Mouse (Mus musculus): ENCODE data around the gene Krt16. TPM values are rescaled to one million over a fixed set of nuclear protein-coding genes. Genes with fewer than 3 reads are reported as not detected.
"Not testable (repeated sequence)": the region's sequence is repeated elsewhere in the genome, so short reads cannot be mapped to it uniquely, and the experiment has no call there.

Gene Krt16
- total and polyA plus RNA-seq, 3 experiments, result not detected

- no peak overlapping the region for H3K9ac ChIP-seq (ENCODE audit: low read depth, low read length)
- 57% methylated on average over 5 of the region's 5 CpGs for WGBS
- intact Hi-C loops (cut with DNase I), result no loop called here
- no peak overlapping the region for H3K27ac ChIP-seq
- H3K79me2 ChIP-seq (replicated peaks; ENCODE audit: control insufficient read depth, insufficient read depth, low read length), result no peaks in the 10 kb centered on the region
- no peaks in the 10 kb centered on the region for H3K27me3 ChIP-seq (ENCODE audit: control insufficient read depth, insufficient read depth, low read length)
- H3K4me1 ChIP-seq (ENCODE audit: control insufficient read depth, insufficient read depth, low read length), result no peaks in the 10 kb centered on the region
- no peaks in the 10 kb centered on the region for H3K36me3 ChIP-seq (ENCODE audit: control insufficient read depth, insufficient read depth, low read length)
- no peak overlapping the region for H3K4me3 ChIP-seq
- TF ChIP-seq EP300 (IDR thresholded peaks at IDR 0.05; ENCODE audit: insufficient read depth, low read depth, low read length) (no peak), POLR2A (IDR thresholded peaks at IDR 0.05; ENCODE audit: insufficient read depth, low read depth, low read length) (no peak), CTCF (IDR thresholded peaks at IDR 0.05) (no peak)
- DNase-seq, result no peak
Measured at GRCm38 (mm10) chr11:100254360-100255090, 5.8 kb upstream of the Krt16 start.

GRCm38 (mm10) chr11:100246471-100246870 is 2.2 kb downstream of the Krt16 start:
- H3K4me3 ChIP-seq; H3K27me3 ChIP-seq (ENCODE audit: control insufficient read depth, insufficient read depth, low read length); intact Hi-C loops (cut with DNase I); DNase-seq; H3K9ac ChIP-seq (ENCODE audit: low read depth, low read length); H3K79me2 ChIP-seq (replicated peaks; ENCODE audit: control insufficient read depth, insufficient read depth, low read length); H3K36me3 ChIP-seq (ENCODE audit: control insufficient read depth, insufficient read depth, low read length); H3K27ac ChIP-seq; H3K4me1 ChIP-seq (ENCODE audit: control insufficient read depth, insufficient read depth, low read length): not testable (repeated sequence)
- 60% methylated on average over 7 of the region's 7 CpGs for WGBS

GRCm38 (mm10) chr11:100240272-100240671 is 8.4 kb downstream of the Krt16 start:
- H3K36me3 ChIP-seq (ENCODE audit: control insufficient read depth, insufficient read depth, low read length); H3K27me3 ChIP-seq (ENCODE audit: control insufficient read depth, insufficient read depth, low read length); H3K79me2 ChIP-seq (replicated peaks; ENCODE audit: control insufficient read depth, insufficient read depth, low read length); DNase-seq; H3K9ac ChIP-seq (ENCODE audit: low read depth, low read length); intact Hi-C loops (cut with DNase I); H3K27ac ChIP-seq; H3K4me3 ChIP-seq; H3K4me1 ChIP-seq (ENCODE audit: control insufficient read depth, insufficient read depth, low read length): not testable (repeated sequence)
- WGBS, result 87% methylated on average over 4 of the region's 4 CpGs

DNA sequence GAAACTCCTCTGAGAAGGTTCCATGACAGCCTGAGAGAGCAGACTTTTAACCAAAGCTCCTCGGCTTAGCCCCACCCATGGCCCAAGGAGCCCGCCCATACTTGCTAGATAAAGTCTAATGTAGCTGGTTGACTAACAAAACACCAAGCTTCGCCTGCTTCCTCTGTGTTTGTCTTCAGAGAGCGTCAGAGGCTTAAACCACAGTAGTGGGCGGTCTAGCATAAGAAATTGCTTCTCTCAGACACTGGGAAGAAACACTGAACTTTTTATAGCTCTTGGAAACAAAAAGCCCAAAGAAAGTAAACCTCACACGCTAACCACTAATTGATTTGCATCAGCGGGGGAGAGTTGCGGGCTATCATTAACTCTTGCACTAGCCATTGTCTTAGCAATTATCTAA is 27.0 kb downstream of the Krt16 start:
- H3K36me3 ChIP-seq (ENCODE audit: control insufficient read depth, insufficient read depth, low read length), result no peaks in the 10 kb centered on the region
- TF ChIP-seq POLR2A (IDR thresholded peaks at IDR 0.05; ENCODE audit: insufficient read depth, low read depth, low read length), result no peak
- TF ChIP-seq EP300 (IDR thresholded peaks at IDR 0.05; ENCODE audit: insufficient read depth, low read depth, low read length), result no peak
- TF ChIP-seq CTCF (IDR thresholded peaks at IDR 0.05), result no peak
- no peak overlapping the region for H3K9ac ChIP-seq (ENCODE audit: low read depth, low read length)
- WGBS, result 60% methylated on average over 8 of the region's 8 CpGs
- no peaks in the 10 kb centered on the region for H3K4me1 ChIP-seq (ENCODE audit: control insufficient read depth, insufficient read depth, low read length)
- intact Hi-C loops (cut with DNase I), result no loop called here
- no peak overlapping the region for H3K4me3 ChIP-seq
- DNase-seq, result no peak
- no peaks in the 10 kb centered on the region for H3K79me2 ChIP-seq (replicated peaks; ENCODE audit: control insufficient read depth, insufficient read depth, low read length)
- H3K27ac ChIP-seq, result no peak overlapping the region
- H3K27me3 ChIP-seq (ENCODE audit: control insufficient read depth, insufficient read depth, low read length), result no peaks in the 10 kb centered on the region

GRCm38 (mm10) chr11:100219304-100219703 is 29.4 kb downstream of the Krt16 start:
- 79% methylated on average over 4 of the region's 4 CpGs for WGBS
- Histone ChIP-seq H3K27ac (no peak overlapping the region), H3K36me3 (ENCODE audit: control insufficient read depth, insufficient read depth, low read length) (no peaks in the 10 kb centered on the region), H3K4me3 (no peak overlapping the region), H3K27me3 (ENCODE audit: control insufficient read depth, insufficient read depth, low read length) (no peaks in the 10 kb centered on the region), H3K79me2 (replicated peaks; ENCODE audit: control insufficient read depth, insufficient read depth, low read length) (no peaks in the 10 kb centered on the region), H3K4me1 (ENCODE audit: control insufficient read depth, insufficient read depth, low read length) (no peaks in the 10 kb centered on the region), H3K9ac (ENCODE audit: low read depth, low read length) (no peak overlapping the region)
- no peak for TF ChIP-seq CTCF (IDR thresholded peaks at IDR 0.05)
- no peak for TF ChIP-seq EP300 (IDR thresholded peaks at IDR 0.05; ENCODE audit: insufficient read depth, low read depth, low read length)
- no peak for TF ChIP-seq POLR2A (IDR thresholded peaks at IDR 0.05; ENCODE audit: insufficient read depth, low read depth, low read length)
- no peak for DNase-seq
- intact Hi-C loops (cut with DNase I), result no loop called here

DNA sequence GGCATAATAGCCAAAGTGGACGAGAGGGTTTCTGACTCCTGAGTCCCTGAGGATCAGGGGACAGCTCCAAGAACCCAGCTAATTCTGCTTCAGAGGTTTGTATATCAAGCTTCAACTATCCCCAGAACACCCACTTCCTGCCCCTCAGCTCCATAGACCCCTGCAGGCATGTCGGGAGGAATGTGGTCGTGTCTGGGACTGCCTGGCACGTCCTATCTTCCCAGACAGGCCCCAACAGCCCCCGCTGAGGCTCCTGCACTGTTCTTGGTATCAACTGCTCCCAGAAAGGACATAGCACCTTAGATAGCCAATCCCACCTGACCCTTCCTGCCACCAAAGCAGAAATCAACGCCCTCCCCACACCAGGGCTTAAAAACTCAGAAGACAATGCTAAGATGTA is 40.2 kb downstream of the Krt16 start:
- no peaks in the 10 kb centered on the region for H3K36me3 ChIP-seq (ENCODE audit: control insufficient read depth, insufficient read depth, low read length)
- H3K27ac ChIP-seq, result no peak overlapping the region
- H3K9ac ChIP-seq (ENCODE audit: low read depth, low read length), result no peak overlapping the region
- TF ChIP-seq EP300 (IDR thresholded peaks at IDR 0.05; ENCODE audit: insufficient read depth, low read depth, low read length), result no peak
- no peak for TF ChIP-seq CTCF (IDR thresholded peaks at IDR 0.05)
- TF ChIP-seq POLR2A (IDR thresholded peaks at IDR 0.05; ENCODE audit: insufficient read depth, low read depth, low read length), result no peak
- no peak for DNase-seq
- no peak overlapping the region for H3K4me3 ChIP-seq
- H3K4me1 ChIP-seq (ENCODE audit: control insufficient read depth, insufficient read depth, low read length), result no peaks in the 10 kb centered on the region
- WGBS, result 21% methylated on average over 6 of the region's 6 CpGs
- H3K79me2 ChIP-seq (replicated peaks; ENCODE audit: control insufficient read depth, insufficient read depth, low read length), result no peaks in the 10 kb centered on the region
- intact Hi-C loops (cut with DNase I), result no loop called here
- no peaks in the 10 kb centered on the region for H3K27me3 ChIP-seq (ENCODE audit: control insufficient read depth, insufficient read depth, low read length)

All from heart, adult 2 months (tissue).